Mouse (Mus musculus): ENCODE data around the gene Irak2. TPM values are rescaled to one million over a fixed set of nuclear protein-coding genes. Genes with fewer than 3 reads are reported as not detected.

The Irak2 gene
- polyA plus RNA-seq (2015; fragmentation: Nextera tagmentation; extraction: Ambion mirVana): 1.4 and 1.5 TPM in 2 replicates

DNA sequence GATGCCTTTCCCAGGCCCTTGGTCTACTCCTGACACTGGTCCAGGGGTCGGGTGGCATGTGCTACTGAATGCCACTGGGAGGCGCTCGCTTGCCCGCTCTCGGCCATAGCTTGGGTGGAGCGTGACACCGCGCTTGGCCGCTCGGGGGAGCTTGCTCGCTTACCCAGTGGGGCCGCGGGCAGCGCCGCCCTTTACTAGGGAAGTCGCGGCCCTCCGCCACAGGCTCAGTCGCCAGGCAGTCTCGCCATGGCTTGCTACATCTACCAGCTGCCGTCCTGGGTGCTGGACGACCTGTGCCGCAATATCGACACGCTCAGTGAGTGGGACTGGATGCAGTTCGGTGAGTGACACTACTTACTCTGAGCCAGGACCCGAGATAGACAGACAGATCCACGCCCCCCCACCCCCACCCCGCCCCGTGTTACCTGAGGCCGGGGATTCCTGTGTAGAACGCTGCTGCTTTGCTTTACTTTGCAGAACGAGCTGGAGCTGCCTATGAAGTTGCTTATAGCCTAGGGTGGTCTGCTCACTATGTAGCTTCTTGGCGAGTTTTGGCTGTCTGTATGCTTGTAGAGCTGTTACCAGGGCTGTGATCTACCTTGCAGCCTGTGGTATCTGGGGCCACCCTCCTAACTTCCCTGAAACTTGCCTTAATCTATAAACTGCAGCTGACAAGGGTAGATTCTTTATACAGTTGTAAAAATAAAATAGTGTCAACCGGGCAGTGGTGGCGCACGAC is at the start of gene Irak2:
Gene Irak2, plus strand, starts transcription at position 166 of the 739 bp plus-strand sequence.
- Histone ChIP-seq H3K27ac (ENCODE audit: low read length) (no peak within 1 kb of the TSS), H3K4me3 (replicated peaks; ENCODE audit: low read length) (peak within 1 kb of the TSS; percentile 51), H3K36me3 (ENCODE audit: control insufficient read depth, insufficient read depth) (no peaks in the 10 kb centered on the region), H3K27me3 (replicated peaks; ENCODE audit: control insufficient read depth, insufficient read depth, low read length) (no peaks in the 10 kb centered on the region), H3K4me2 (ENCODE audit: low read length) (peak within 1 kb of the TSS; percentile 68), H3K4me1 (replicated peaks; ENCODE audit: control insufficient read depth, insufficient read depth, low read length) (peaks cover 6% of the 10 kb centered on the region; the same call in 1 of the 2 replicates), H3K9me3 (ENCODE audit: control insufficient read depth, low read length) (no peaks in the 10 kb centered on the region), H3K9ac (replicated peaks; ENCODE audit: low read depth, low read length) (peak within 1 kb of the TSS; percentile 69)
- 9% methylated on average over 37 of the region's 37 CpGs for WGBS
- peak; percentile 95 for ATAC-seq

GRCm38 (mm10) chr6:113592637-113593036 is 45.6 kb upstream of the Irak2 start:
- Histone ChIP-seq H3K9me3 (ENCODE audit: control insufficient read depth, low read length) (no peaks in the 10 kb centered on the region), H3K27me3 (replicated peaks; ENCODE audit: control insufficient read depth, insufficient read depth, low read length) (no peaks in the 10 kb centered on the region), H3K27ac (ENCODE audit: low read length) (no peak overlapping the region), H3K4me2 (ENCODE audit: low read length) (no peak overlapping the region), H3K4me1 (replicated peaks; ENCODE audit: control insufficient read depth, insufficient read depth, low read length) (no peaks in the 10 kb centered on the region), H3K4me3 (replicated peaks; ENCODE audit: low read length) (no peak overlapping the region), H3K9ac (replicated peaks; ENCODE audit: low read depth, low read length) (no peak overlapping the region), H3K36me3 (ENCODE audit: control insufficient read depth, insufficient read depth) (no peaks in the 10 kb centered on the region)
- no peak for ATAC-seq
- 90% methylated on average over 2 of the region's 2 CpGs for WGBS

GRCm38 (mm10) chr6:113597945-113598344 is 40.3 kb upstream of the Irak2 start:
- Histone ChIP-seq H3K27ac (ENCODE audit: low read length) (no peak overlapping the region), H3K27me3 (replicated peaks; ENCODE audit: control insufficient read depth, insufficient read depth, low read length) (no peaks in the 10 kb centered on the region), H3K9me3 (ENCODE audit: control insufficient read depth, low read length) (no peaks in the 10 kb centered on the region), H3K4me2 (ENCODE audit: low read length) (no peak overlapping the region), H3K4me3 (replicated peaks; ENCODE audit: low read length) (no peak overlapping the region), H3K9ac (replicated peaks; ENCODE audit: low read depth, low read length) (no peak overlapping the region), H3K4me1 (replicated peaks; ENCODE audit: control insufficient read depth, insufficient read depth, low read length) (no peaks in the 10 kb centered on the region), H3K36me3 (ENCODE audit: control insufficient read depth, insufficient read depth) (no peaks in the 10 kb centered on the region)
- 92% methylated on average over 4 of the region's 4 CpGs for WGBS
- ATAC-seq: no peak

- H3K27me3 ChIP-seq (replicated peaks; ENCODE audit: control insufficient read depth, insufficient read depth, low read length): no peaks in the 10 kb centered on the region
- H3K36me3 ChIP-seq (ENCODE audit: control insufficient read depth, insufficient read depth): no peaks in the 10 kb centered on the region
- H3K4me2 ChIP-seq (ENCODE audit: low read length): no peak overlapping the region
- ATAC-seq: no peak
- no peak overlapping the region for H3K27ac ChIP-seq (ENCODE audit: low read length)
- H3K4me3 ChIP-seq (replicated peaks; ENCODE audit: low read length): no peak overlapping the region
- WGBS: 69% methylated on average over 5 of the region's 5 CpGs
- no peaks in the 10 kb centered on the region for H3K9me3 ChIP-seq (ENCODE audit: control insufficient read depth, low read length)
- H3K9ac ChIP-seq (replicated peaks; ENCODE audit: low read depth, low read length): no peak overlapping the region
- 0 out of 2 replicates have a peak, but pooled peaks cover 3% of the 10 kb centered on the region for H3K4me1 ChIP-seq (replicated peaks; ENCODE audit: control insufficient read depth, insufficient read depth, low read length)
Observed at GRCm38 (mm10) chr6:113599833-113600232, 38.4 kb upstream of the Irak2 start.

DNA sequence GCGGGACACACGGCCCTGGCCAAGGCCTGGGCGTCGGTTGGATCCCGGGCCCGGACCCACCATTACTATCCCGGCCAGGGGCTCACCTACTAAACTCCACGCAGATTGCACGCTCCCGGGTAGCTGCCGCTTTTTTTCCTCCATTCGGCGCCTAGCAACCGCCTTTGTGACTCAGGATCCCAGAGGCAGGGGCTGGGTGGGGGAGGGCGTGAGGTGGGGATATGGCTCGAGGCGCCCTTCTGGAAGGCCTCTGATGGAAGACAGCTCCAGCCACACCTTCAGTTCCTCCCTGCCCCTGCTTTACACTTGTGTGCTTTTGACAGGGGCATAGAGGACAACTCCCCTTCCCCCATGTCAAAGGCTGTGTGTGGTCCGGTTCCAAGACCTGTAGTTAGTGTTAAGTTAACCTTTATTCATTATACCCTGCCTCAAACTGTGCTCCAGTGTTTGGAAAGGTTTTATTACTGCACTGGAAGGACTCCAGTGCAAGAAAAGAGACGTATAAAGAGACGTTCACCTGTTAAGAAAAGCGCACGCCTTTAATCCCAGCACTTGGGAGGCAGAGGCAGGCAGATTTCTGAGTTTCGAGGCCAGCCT is 37.6 kb upstream of the Irak2 start, which contains the start of gene Fancd2os:
Gene Fancd2os, minus strand, starts transcription at position 173 of the 597 bp plus-strand sequence.
- no peak within 1 kb of the TSS for H3K9ac ChIP-seq (replicated peaks; ENCODE audit: low read depth, low read length)
- no peak within 1 kb of the TSS for H3K27ac ChIP-seq (ENCODE audit: low read length)
- ATAC-seq: no peak
- 34% methylated on average over 23 of the region's 23 CpGs for WGBS
- no peaks in the 10 kb centered on the region for H3K27me3 ChIP-seq (replicated peaks; ENCODE audit: control insufficient read depth, insufficient read depth, low read length)
- H3K4me3 ChIP-seq (replicated peaks; ENCODE audit: low read length): no peak within 1 kb of the TSS
- no peak within 1 kb of the TSS for H3K4me2 ChIP-seq (ENCODE audit: low read length)
- H3K9me3 ChIP-seq (ENCODE audit: control insufficient read depth, low read length): no peaks in the 10 kb centered on the region
- H3K4me1 ChIP-seq (replicated peaks; ENCODE audit: control insufficient read depth, insufficient read depth, low read length): peaks cover 8% of the 10 kb centered on the region
- H3K36me3 ChIP-seq (ENCODE audit: control insufficient read depth, insufficient read depth): no peaks in the 10 kb centered on the region

DNA sequence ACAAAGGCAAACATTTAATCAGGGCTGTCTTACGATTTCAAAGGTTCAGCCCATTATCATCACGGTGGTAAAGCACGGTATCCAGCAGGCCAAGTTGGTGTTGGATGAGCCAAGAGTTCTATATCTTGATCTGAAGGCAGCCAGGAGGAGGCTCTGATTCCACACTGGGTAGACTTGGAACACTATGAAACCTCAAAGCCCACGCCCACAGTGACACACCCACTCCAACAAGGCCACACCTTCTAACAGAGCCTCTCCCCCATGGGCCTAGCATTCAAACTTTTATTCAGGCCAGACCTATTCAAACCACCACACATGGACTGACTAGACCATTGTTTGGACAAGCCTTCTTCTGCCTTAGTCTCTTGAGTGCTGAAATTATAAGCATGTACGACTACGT is 35.4 kb upstream of the Irak2 start:
- Histone ChIP-seq H3K27ac (ENCODE audit: low read length) (no peak overlapping the region), H3K9me3 (ENCODE audit: control insufficient read depth, low read length) (no peaks in the 10 kb centered on the region), H3K9ac (replicated peaks; ENCODE audit: low read depth, low read length) (no peak overlapping the region), H3K4me1 (replicated peaks; ENCODE audit: control insufficient read depth, insufficient read depth, low read length) (peaks cover 22% of the 10 kb centered on the region), H3K4me2 (ENCODE audit: low read length) (no peak overlapping the region), H3K36me3 (ENCODE audit: control insufficient read depth, insufficient read depth) (no peaks in the 10 kb centered on the region), H3K27me3 (replicated peaks; ENCODE audit: control insufficient read depth, insufficient read depth, low read length) (no peaks in the 10 kb centered on the region), H3K4me3 (replicated peaks; ENCODE audit: low read length) (no peak overlapping the region)
- 88% methylated on average over 6 of the region's 6 CpGs for WGBS
- ATAC-seq: no peak

GRCm38 (mm10) chr6:113603993-113604392 is 34.3 kb upstream of the Irak2 start:
- no peak for ATAC-seq
- H3K9me3 ChIP-seq (ENCODE audit: control insufficient read depth, low read length): no peaks in the 10 kb centered on the region

DNA sequence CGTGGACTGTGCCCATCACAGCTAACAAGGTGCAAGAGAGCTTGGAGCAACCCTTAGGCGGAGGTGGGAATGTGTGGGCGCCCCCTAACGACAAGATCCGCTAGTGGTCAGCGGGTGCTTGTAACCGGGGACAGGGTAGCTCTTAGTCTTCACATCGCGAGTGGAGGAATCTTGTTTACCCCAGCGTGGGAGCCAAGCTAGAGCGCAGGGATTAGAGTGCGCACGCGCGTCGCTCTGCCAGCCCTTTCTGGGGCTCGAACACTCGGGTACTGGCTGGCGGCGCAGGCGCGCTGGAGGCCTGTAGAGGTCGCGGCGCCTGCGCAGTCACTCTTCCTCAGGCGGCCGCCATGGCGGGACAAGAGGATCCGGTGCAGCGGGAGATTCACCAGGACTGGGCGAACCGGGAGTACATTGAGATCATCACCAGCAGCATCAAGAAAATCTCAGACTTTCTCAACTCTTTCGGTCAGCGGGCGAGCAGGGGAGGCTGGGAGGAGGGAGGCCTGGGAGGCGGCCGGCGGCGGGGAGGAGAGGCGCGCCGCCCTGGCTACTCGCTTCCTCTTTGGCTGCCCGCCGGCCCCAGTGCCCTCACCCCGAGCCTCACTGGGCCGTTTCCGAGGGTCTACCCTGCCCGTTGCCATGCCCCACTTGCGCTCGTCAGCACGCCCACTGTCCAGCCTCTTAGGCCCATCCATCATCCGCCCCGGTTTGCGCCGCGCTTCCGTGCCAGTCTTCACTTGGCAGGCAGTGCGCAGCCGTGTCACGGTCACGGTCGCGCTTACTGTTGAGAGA is 33.6 kb upstream of the Irak2 start, which contains the start of gene Brk1:
Gene Brk1, plus strand, starts transcription at position 341 of the 792 bp plus-strand sequence.
- Histone ChIP-seq H3K27me3 (replicated peaks; ENCODE audit: control insufficient read depth, insufficient read depth, low read length) (no peaks in the 10 kb centered on the region), H3K9me3 (ENCODE audit: control insufficient read depth, low read length) (no peaks in the 10 kb centered on the region), H3K27ac (ENCODE audit: low read length) (peak within 1 kb of the TSS; percentile 49; the same call in 1 of the 2 replicates), H3K9ac (replicated peaks; ENCODE audit: low read depth, low read length) (peak within 1 kb of the TSS; percentile 87), H3K4me2 (ENCODE audit: low read length) (peak within 1 kb of the TSS; percentile 82), H3K4me3 (replicated peaks; ENCODE audit: low read length) (peak within 1 kb of the TSS; percentile 88), H3K4me1 (replicated peaks; ENCODE audit: control insufficient read depth, insufficient read depth, low read length) (peaks cover 22% of the 10 kb centered on the region), H3K36me3 (ENCODE audit: control insufficient read depth, insufficient read depth) (no peaks in the 10 kb centered on the region; the same call in 1 of the 2 replicates)
- peak; percentile 95 for ATAC-seq
- WGBS: under 1% methylated on average over 51 of the region's 65 CpGs

More at GRCm38 (mm10) chr6:113603993-113604392, 34.3 kb upstream of the Irak2 start:
- peak overlapping the region; percentile 82 for H3K4me2 ChIP-seq (ENCODE audit: low read length)
- peak overlapping the region; percentile 87 for H3K9ac ChIP-seq (replicated peaks; ENCODE audit: low read depth, low read length)
- WGBS: 52% methylated on average over 12 of the region's 12 CpGs
- H3K27ac ChIP-seq (ENCODE audit: low read length): 0 out of 2 replicates have a peak overlapping the region, but pooled peaks have one; percentile 1
- no peaks in the 10 kb centered on the region for H3K27me3 ChIP-seq (replicated peaks; ENCODE audit: control insufficient read depth, insufficient read depth, low read length)
- H3K4me1 ChIP-seq (replicated peaks; ENCODE audit: control insufficient read depth, insufficient read depth, low read length): peaks cover 22% of the 10 kb centered on the region
- H3K4me3 ChIP-seq (replicated peaks; ENCODE audit: low read length): peak overlapping the region; percentile 88
- no peaks in the 10 kb centered on the region for H3K36me3 ChIP-seq (ENCODE audit: control insufficient read depth, insufficient read depth)

- Histone ChIP-seq H3K36me3 (ENCODE audit: control insufficient read depth, insufficient read depth) (no peaks in the 10 kb centered on the region; the same call in 1 of the 2 replicates), H3K4me3 (replicated peaks; ENCODE audit: low read length) (peak overlapping the region; percentile 88), H3K4me1 (replicated peaks; ENCODE audit: control insufficient read depth, insufficient read depth, low read length) (peaks cover 22% of the 10 kb centered on the region), H3K9me3 (ENCODE audit: control insufficient read depth, low read length) (no peaks in the 10 kb centered on the region), H3K27me3 (replicated peaks; ENCODE audit: control insufficient read depth, insufficient read depth, low read length) (no peaks in the 10 kb centered on the region), H3K9ac (replicated peaks; ENCODE audit: low read depth, low read length) (peak overlapping the region; percentile 87), H3K27ac (ENCODE audit: low read length) (peak overlapping the region; percentile 49; the same call in 1 of the 2 replicates), H3K4me2 (ENCODE audit: low read length) (peak overlapping the region; percentile 82)
- ATAC-seq: peak; percentile 6; the same call in 1 of the 2 replicates
- 3% methylated on average over 10 of the region's 10 CpGs for WGBS
Observed at GRCm38 (mm10) chr6:113605224-113605545, 33.1 kb upstream of the Irak2 start.
